ENCODE assay signal across 8 mouse cellular contexts in the genomic region with DNA sequence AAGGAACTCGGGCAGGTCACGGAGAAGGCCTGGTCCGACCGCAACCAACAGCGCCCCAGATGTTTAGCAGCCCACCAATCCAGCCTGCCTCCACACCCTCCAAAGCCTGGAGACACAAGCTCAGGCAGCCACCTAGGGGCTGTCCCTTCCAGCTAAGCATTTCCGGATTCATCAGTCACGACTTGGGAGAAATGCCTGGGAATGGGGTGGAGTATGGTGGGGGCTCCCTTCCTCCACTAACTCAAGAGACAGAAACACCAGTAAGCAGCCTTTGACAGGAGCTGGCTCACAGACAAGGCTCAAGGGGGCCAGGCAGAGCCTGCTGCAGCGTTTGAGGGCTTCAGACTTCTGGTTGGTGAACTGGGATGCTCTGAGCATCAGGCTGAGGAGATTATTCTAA. TPM values are rescaled to one million over a fixed set of nuclear protein-coding genes. Genes with fewer than 3 reads are reported as not detected.
DNase-seq lines count a peak whose midpoint lies in the region; ATAC-seq and TF ChIP-seq lines count a peak whose summit lies in the region.

No protein-coding gene starts in this region.

- no peak for DNase-seq in kidney, adult 9 months
- DNase-seq in brain, adult 2 months (ENCODE audit: low read depth, low spot score) = peak; percentile 71
- no peak for DNase-seq in thymus, adult 2 months
- DNase-seq in ovary, adult 18-20 months (ENCODE audit: low spot score) = no peak
- no peak for DNase-seq in urinary bladder, postnatal 36 days (ENCODE audit: low spot score in 2 of 2)

- TF ChIP-seq CTCF in thymus, adult 2 months (IDR thresholded peaks at IDR 0.05; ENCODE audit: borderline replicate concordance, control insufficient read depth, extremely low read depth, insufficient read depth, low read length, poor library complexity) = no peak

- H3K36me3 ChIP-seq in kidney, embryonic 15.5 days = no peaks in the 10 kb centered on the region
- H3K36me3 ChIP-seq in hindbrain, embryonic 12.5 days = no peaks in the 10 kb centered on the region
- H3K36me3 ChIP-seq in liver, embryonic 15.5 days (replicated peaks) = no peaks in the 10 kb centered on the region
- no peaks in the 10 kb centered on the region for H3K36me3 ChIP-seq in thymus, adult 2 months (ENCODE audit: control insufficient read depth, insufficient read depth, low read length)

- H3K4me3 ChIP-seq in kidney, embryonic 15.5 days (replicated peaks) = no peak overlapping the region
- H3K4me3 ChIP-seq in hindbrain, embryonic 12.5 days = no peak overlapping the region
- H3K4me3 ChIP-seq in liver, embryonic 15.5 days (replicated peaks) = peak overlapping the region; percentile 77
- H3K4me3 ChIP-seq in thymus, adult 2 months (ENCODE audit: control insufficient read depth, insufficient read depth, low read length) = no peak overlapping the region

- H3K9ac ChIP-seq in kidney, embryonic 15.5 days = no peak overlapping the region
- no peak overlapping the region for H3K9ac ChIP-seq in hindbrain, embryonic 12.5 days
- peak overlapping the region; percentile 5; the same call in 1 of the 2 replicates for H3K9ac ChIP-seq in liver, embryonic 15.5 days

- peaks cover 23% of the 10 kb centered on the region for H3K4me1 ChIP-seq in kidney, embryonic 15.5 days
- H3K4me1 ChIP-seq in hindbrain, embryonic 12.5 days = peaks cover 11% of the 10 kb centered on the region
- H3K4me1 ChIP-seq in liver, embryonic 15.5 days (replicated peaks) = peaks cover 59% of the 10 kb centered on the region
- H3K4me1 ChIP-seq in thymus, adult 2 months (replicated peaks; ENCODE audit: control insufficient read depth, insufficient read depth, low read length) = no peaks in the 10 kb centered on the region; the same call in 1 of the 2 replicates

- WGBS in kidney, embryonic 15.5 days = 14% methylated on average over 8 of the region's 8 CpGs
- WGBS in hindbrain, embryonic 12.5 days = 29% methylated on average over 8 of the region's 8 CpGs
- 60% methylated on average over 8 of the region's 8 CpGs for WGBS in liver, embryonic 15.5 days (ENCODE audit: insufficient replicate concordance)
- 83% methylated on average over 8 of the region's 8 CpGs for WGBS in thymus, adult 2 months

- no peaks in the 10 kb centered on the region for H3K27me3 ChIP-seq in kidney, embryonic 15.5 days
- H3K27me3 ChIP-seq in hindbrain, embryonic 12.5 days = peaks cover 19% of the 10 kb centered on the region
- H3K27me3 ChIP-seq in liver, embryonic 15.5 days = no peaks in the 10 kb centered on the region
- H3K27me3 ChIP-seq in thymus, adult 2 months (ENCODE audit: control insufficient read depth, insufficient read depth, low read length) = no peaks in the 10 kb centered on the region

- TF ChIP-seq POLR2A in thymus, adult 2 months (IDR thresholded peaks at IDR 0.05; ENCODE audit: control insufficient read depth, extremely low read depth, insufficient read depth, low read length, poor library complexity) = no peak

- no peaks in the 10 kb centered on the region for H3K9me3 ChIP-seq in kidney, embryonic 15.5 days (replicated peaks)
- H3K9me3 ChIP-seq in hindbrain, embryonic 12.5 days (replicated peaks) = no peaks in the 10 kb centered on the region
- H3K9me3 ChIP-seq in liver, embryonic 15.5 days (replicated peaks) = no peaks in the 10 kb centered on the region

- no peak for ATAC-seq in kidney, embryonic 15.5 days (replicated peaks; ENCODE audit: low FRiP score)
- ATAC-seq in hindbrain, embryonic 12.5 days (ENCODE audit: low FRiP score) = no peak
- no peak for ATAC-seq in liver, embryonic 15.5 days (ENCODE audit: insufficient read depth)

- no peak overlapping the region for H3K27ac ChIP-seq in kidney, embryonic 15.5 days
- H3K27ac ChIP-seq in hindbrain, embryonic 12.5 days = no peak overlapping the region
- peak overlapping the region; percentile 24; the same call in 1 of the 2 replicates for H3K27ac ChIP-seq in liver, embryonic 15.5 days (replicated peaks)
- no peak overlapping the region for H3K27ac ChIP-seq in thymus, adult 2 months (ENCODE audit: control insufficient read depth, insufficient read depth, low read length)

- H3K4me2 ChIP-seq in kidney, embryonic 15.5 days = peak overlapping the region; percentile 22
- 0 out of 2 replicates have a peak overlapping the region, but pooled peaks have one; percentile 27 for H3K4me2 ChIP-seq in hindbrain, embryonic 12.5 days (replicated peaks)
- peak overlapping the region; percentile 99 for H3K4me2 ChIP-seq in liver, embryonic 15.5 days

RNA-seq across cellular contexts. Expression of a gene that starts 1.6 kb away (rescaled TPM):
- 4.8 and 5.1 TPM in 2 replicates for polyA plus RNA-seq in kidney, embryonic 15.5 days (2015; fragmentation: Nextera tagmentation; extraction: Ambion mirVana)
- 4.3 and 5.3 TPM in 2 replicates for polyA plus RNA-seq in hindbrain, embryonic 12.5 days (2016; fragmentation: Nextera tagmentation; extraction: Ambion mirVana)
- polyA plus RNA-seq in liver, embryonic 15.5 days (2015; fragmentation: Nextera tagmentation; extraction: Ambion mirVana) = 8.0 and 9.2 TPM in 2 replicates
- polyA plus RNA-seq in thymus, adult 2 months (2012; rRNA removed) = 59.1 and 66.6 TPM in 2 replicates

RNA-seq across cellular contexts. Expression of a gene that starts 23.5 kb away (rescaled TPM):
- 29.6 and 31.6 TPM in 2 replicates for polyA plus RNA-seq in kidney, embryonic 15.5 days (2015; fragmentation: Nextera tagmentation; extraction: Ambion mirVana)
- 72.0 and 75.8 TPM in 2 replicates for polyA plus RNA-seq in hindbrain, embryonic 12.5 days (2016; fragmentation: Nextera tagmentation; extraction: Ambion mirVana)
- 10.9 and 11.7 TPM in 2 replicates for polyA plus RNA-seq in liver, embryonic 15.5 days (2015; fragmentation: Nextera tagmentation; extraction: Ambion mirVana)
- 98.2 and 103 TPM in 2 replicates for polyA plus RNA-seq in thymus, adult 2 months (2012; rRNA removed)

RNA-seq across cellular contexts. Expression of a gene that starts 23.7 kb away (rescaled TPM):
- 28.8 and 31.0 TPM in 2 replicates for polyA plus RNA-seq in kidney, embryonic 15.5 days (2015; fragmentation: Nextera tagmentation; extraction: Ambion mirVana)
- polyA plus RNA-seq in hindbrain, embryonic 12.5 days (2016; fragmentation: Nextera tagmentation; extraction: Ambion mirVana) = 48.4 and 49.2 TPM in 2 replicates
- 12.4 and 15.2 TPM in 2 replicates for polyA plus RNA-seq in liver, embryonic 15.5 days (2015; fragmentation: Nextera tagmentation; extraction: Ambion mirVana)
- polyA plus RNA-seq in thymus, adult 2 months (2012; rRNA removed) = 24.3 and 25.4 TPM in 2 replicates

RNA-seq across cellular contexts. Expression of a gene that starts 38.4 kb away (rescaled TPM):
- polyA plus RNA-seq in kidney, embryonic 15.5 days (2015; fragmentation: Nextera tagmentation; extraction: Ambion mirVana) = 71.8 and 76.3 TPM in 2 replicates
- 43.9 and 47.9 TPM in 2 replicates for polyA plus RNA-seq in hindbrain, embryonic 12.5 days (2016; fragmentation: Nextera tagmentation; extraction: Ambion mirVana)
- polyA plus RNA-seq in liver, embryonic 15.5 days (2015; fragmentation: Nextera tagmentation; extraction: Ambion mirVana) = 28.1 and 31.9 TPM in 2 replicates
- polyA plus RNA-seq in thymus, adult 2 months (2012; rRNA removed) = 144 and 156 TPM in 2 replicates

Comparison
In these comparisons a context has a peak if more than half of its experiments do, and no peak if none do; other contexts are left out.
1. H3K4me2 ChIP-seq: peak in every context shown above with its lines; median percentile 99 in liver, embryonic 15.5 days; 27 in hindbrain, embryonic 12.5 days; 22 in kidney, embryonic 15.5 days.